Mouse (Mus musculus): ENCODE results near the gene Tubb2b. TPM values are rescaled to one million over a fixed set of nuclear protein-coding genes. Genes with fewer than 3 reads are reported as not detected.
A peak's percentile ranks its signal among the peaks of the same experiment; 100 is the strongest.

The Tubb2b gene
- total and polyA plus RNA-seq, 2 experiments, result 0.33 TPM; not detected in 1

GRCm38 (mm10) chr13:34148767-34149392 lies 18.6 kb upstream of the Tubb2b start:
- Histone ChIP-seq H3K9ac (ENCODE audit: low read depth, low read length) (no peak overlapping the region), H3K4me1 (ENCODE audit: control insufficient read depth, insufficient read depth, low read length) (no peaks in the 10 kb centered on the region; the same call in 1 of the 2 replicates), H3K4me3 (ENCODE audit: insufficient read depth, low read depth, low read length) (peak overlapping the region; percentile 13; the same call in 1 of the 2 replicates), H3K79me2 (ENCODE audit: control insufficient read depth, insufficient read depth, low read length) (no peaks in the 10 kb centered on the region), H3K36me3 (ENCODE audit: control insufficient read depth, insufficient read depth, low read length) (no peaks in the 10 kb centered on the region), H3K27ac (replicated peaks; ENCODE audit: insufficient read depth, low read depth, low read length) (no peak overlapping the region), H3K27me3 (ENCODE audit: control insufficient read depth, insufficient read depth, low read length) (no peaks in the 10 kb centered on the region)
- peak; percentile 20 for DNase-seq (ENCODE audit: extremely low read depth, low read depth, low spot score)
- WGBS, result 2% methylated on average over 23 of the region's 23 CpGs
- TF ChIP-seq CTCF (IDR thresholded peaks at IDR 0.05; ENCODE audit: low read depth, low read length), result no peak
- no peak for TF ChIP-seq POLR2A (IDR thresholded peaks at IDR 0.05; ENCODE audit: extremely low read depth, insufficient read depth, low read length)

- Histone ChIP-seq H3K4me1 (ENCODE audit: control insufficient read depth, insufficient read depth, low read length) (no peaks in the 10 kb centered on the region; the same call in 1 of the 2 replicates), H3K9ac (ENCODE audit: low read depth, low read length) (no peak overlapping the region), H3K27ac (replicated peaks; ENCODE audit: insufficient read depth, low read depth, low read length) (no peak overlapping the region), H3K79me2 (ENCODE audit: control insufficient read depth, insufficient read depth, low read length) (no peaks in the 10 kb centered on the region), H3K4me3 (ENCODE audit: insufficient read depth, low read depth, low read length) (no peak overlapping the region), H3K27me3 (ENCODE audit: control insufficient read depth, insufficient read depth, low read length) (no peaks in the 10 kb centered on the region), H3K36me3 (ENCODE audit: control insufficient read depth, insufficient read depth, low read length) (no peaks in the 10 kb centered on the region)
- TF ChIP-seq CTCF (IDR thresholded peaks at IDR 0.05; ENCODE audit: low read depth, low read length) (no peak), POLR2A (IDR thresholded peaks at IDR 0.05; ENCODE audit: extremely low read depth, insufficient read depth, low read length) (no peak)
- DNase-seq (ENCODE audit: extremely low read depth, low read depth, low spot score), result no peak
- WGBS, result 86% methylated on average over 3 of the region's 3 CpGs
Measured at GRCm38 (mm10) chr13:34148181-34148580, 17.9 kb upstream of the Tubb2b start.

- DNase-seq (ENCODE audit: extremely low read depth, low read depth, low spot score), result no peak
- 48% methylated on average over 3 of the region's 3 CpGs for WGBS
- no peak overlapping the region for H3K27ac ChIP-seq (replicated peaks; ENCODE audit: insufficient read depth, low read depth, low read length)
- H3K4me1 ChIP-seq (ENCODE audit: control insufficient read depth, insufficient read depth, low read length), result no peaks in the 10 kb centered on the region; the same call in 1 of the 2 replicates
- H3K79me2 ChIP-seq (ENCODE audit: control insufficient read depth, insufficient read depth, low read length), result no peaks in the 10 kb centered on the region
- H3K27me3 ChIP-seq (ENCODE audit: control insufficient read depth, insufficient read depth, low read length), result no peaks in the 10 kb centered on the region
- no peak overlapping the region for H3K4me3 ChIP-seq (ENCODE audit: insufficient read depth, low read depth, low read length)
- TF ChIP-seq POLR2A (IDR thresholded peaks at IDR 0.05; ENCODE audit: extremely low read depth, insufficient read depth, low read length), result no peak
- TF ChIP-seq CTCF (IDR thresholded peaks at IDR 0.05; ENCODE audit: low read depth, low read length), result no peak
- no peak overlapping the region for H3K9ac ChIP-seq (ENCODE audit: low read depth, low read length)
- H3K36me3 ChIP-seq (ENCODE audit: control insufficient read depth, insufficient read depth, low read length), result no peaks in the 10 kb centered on the region
Measured at GRCm38 (mm10) chr13:34146916-34147315, 16.6 kb upstream of the Tubb2b start.

- Histone ChIP-seq H3K79me2 (ENCODE audit: control insufficient read depth, insufficient read depth, low read length) (no peaks in the 10 kb centered on the region), H3K4me1 (ENCODE audit: control insufficient read depth, insufficient read depth, low read length) (no peaks in the 10 kb centered on the region), H3K27ac (replicated peaks; ENCODE audit: insufficient read depth, low read depth, low read length) (no peak overlapping the region), H3K9ac (ENCODE audit: low read depth, low read length) (no peak overlapping the region), H3K4me3 (ENCODE audit: insufficient read depth, low read depth, low read length) (no peak overlapping the region), H3K27me3 (ENCODE audit: control insufficient read depth, insufficient read depth, low read length) (no peaks in the 10 kb centered on the region), H3K36me3 (ENCODE audit: control insufficient read depth, insufficient read depth, low read length) (no peaks in the 10 kb centered on the region)
- DNase-seq (ENCODE audit: extremely low read depth, low read depth, low spot score), result no peak
- 73% methylated on average over 5 of the region's 5 CpGs for WGBS
- no peak for TF ChIP-seq CTCF (IDR thresholded peaks at IDR 0.05; ENCODE audit: low read depth, low read length)
Measured at GRCm38 (mm10) chr13:34143389-34143788, 13.1 kb upstream of the Tubb2b start.

GRCm38 (mm10) chr13:34136605-34137004 lies 6.3 kb upstream of the Tubb2b start:
- H3K36me3 ChIP-seq (ENCODE audit: control insufficient read depth, insufficient read depth, low read length), result no peaks in the 10 kb centered on the region
- peaks cover 13% of the 10 kb centered on the region; the same call in 1 of the 2 replicates for H3K27me3 ChIP-seq (ENCODE audit: control insufficient read depth, insufficient read depth, low read length)
- TF ChIP-seq CTCF (IDR thresholded peaks at IDR 0.05; ENCODE audit: low read depth, low read length), result no peak
- TF ChIP-seq POLR2A (IDR thresholded peaks at IDR 0.05; ENCODE audit: extremely low read depth, insufficient read depth, low read length), result no peak
- H3K4me3 ChIP-seq (ENCODE audit: insufficient read depth, low read depth, low read length), result no peak overlapping the region
- H3K4me1 ChIP-seq (ENCODE audit: control insufficient read depth, insufficient read depth, low read length), result no peaks in the 10 kb centered on the region
- 85% methylated on average over 7 of the region's 7 CpGs for WGBS
- no peak overlapping the region for H3K27ac ChIP-seq (replicated peaks; ENCODE audit: insufficient read depth, low read depth, low read length)
- H3K9ac ChIP-seq (ENCODE audit: low read depth, low read length), result no peak overlapping the region
- no peaks in the 10 kb centered on the region for H3K79me2 ChIP-seq (ENCODE audit: control insufficient read depth, insufficient read depth, low read length)
- no peak for DNase-seq (ENCODE audit: extremely low read depth, low read depth, low spot score)

GRCm38 (mm10) chr13:34134276-34134675 lies 4.0 kb upstream of the Tubb2b start:
- H3K4me1 ChIP-seq (ENCODE audit: control insufficient read depth, insufficient read depth, low read length), result peaks cover 8% of the 10 kb centered on the region; the same call in 1 of the 2 replicates
- H3K36me3 ChIP-seq (ENCODE audit: control insufficient read depth, insufficient read depth, low read length), result no peaks in the 10 kb centered on the region
- H3K9ac ChIP-seq (ENCODE audit: low read depth, low read length), result no peak overlapping the region
- H3K27me3 ChIP-seq (ENCODE audit: control insufficient read depth, insufficient read depth, low read length), result peaks cover 15% of the 10 kb centered on the region; the same call in 1 of the 2 replicates
- DNase-seq (ENCODE audit: extremely low read depth, low read depth, low spot score), result no peak
- no peaks in the 10 kb centered on the region for H3K79me2 ChIP-seq (ENCODE audit: control insufficient read depth, insufficient read depth, low read length)
- H3K27ac ChIP-seq (replicated peaks; ENCODE audit: insufficient read depth, low read depth, low read length), result no peak overlapping the region
- WGBS, result 88% methylated on average over 7 of the region's 7 CpGs
- TF ChIP-seq CTCF (IDR thresholded peaks at IDR 0.05; ENCODE audit: low read depth, low read length) (no peak), POLR2A (IDR thresholded peaks at IDR 0.05; ENCODE audit: extremely low read depth, insufficient read depth, low read length) (no peak)
- no peak overlapping the region for H3K4me3 ChIP-seq (ENCODE audit: insufficient read depth, low read depth, low read length)

Data from liver, adult 2 months (tissue).